Mouse (Mus musculus) testis, adult 2 months (tissue): ENCODE data around the gene E130308A19Rik.

Experiments
- CTCF ChIP-seq: fragments of 200-500 bp; IDR thresholded peaks from 2 replicates; pipeline ENCODE4 v1.5.1; 2012; ENCODE audit warnings: low read depth, mild to moderate bottlenecking, inconsistent platforms, low read length, moderate library complexity; ENCODE audit not compliant: control insufficient read depth, insufficient read depth, insufficient replicate concordance
- POLR2A ChIP-seq: fragments of 200-500 bp; IDR thresholded peaks from 2 replicates; pipeline ENCODE4 v1.6.1; 2012; ENCODE audit warnings: low read depth, mild to moderate bottlenecking, inconsistent platforms, low read length, moderate library complexity; ENCODE audit not compliant: control insufficient read depth

DNA sequence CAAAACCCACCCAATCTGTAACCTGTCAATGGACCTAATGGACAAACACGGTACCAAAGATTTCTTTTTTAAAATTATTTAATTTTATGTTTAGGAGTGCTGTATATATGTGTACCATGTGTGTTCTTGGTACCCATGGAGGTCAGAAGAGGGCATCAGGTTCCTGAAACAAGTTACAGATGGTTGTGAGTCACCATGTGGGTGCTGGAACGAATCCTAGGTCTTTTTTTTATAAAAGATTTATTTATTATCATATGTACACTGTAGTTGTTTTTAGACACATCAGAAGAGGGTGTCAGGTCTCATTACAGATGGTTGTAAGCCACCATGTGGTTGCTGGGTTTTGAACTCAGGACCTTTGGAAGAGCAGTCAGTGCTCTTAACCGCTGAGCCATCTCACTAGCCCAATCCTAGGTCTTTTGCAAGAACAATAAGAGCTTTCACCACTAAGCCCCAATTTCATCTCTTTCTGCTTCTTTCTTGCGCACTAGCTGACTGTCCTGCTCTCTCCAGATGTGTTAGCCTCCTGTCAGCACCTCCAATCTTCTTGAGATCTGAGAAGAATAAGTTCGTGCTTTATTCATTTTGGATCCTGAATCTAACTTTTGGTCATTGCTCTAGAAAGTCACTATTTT, 6.3 kb upstream of the E130308A19Rik start:
- TF ChIP-seq POLR2A (no peak), CTCF (no peak)
